Mouse (Mus musculus): ENCODE measurements around the gene Rcan2.

The Rcan2 gene

DNA sequence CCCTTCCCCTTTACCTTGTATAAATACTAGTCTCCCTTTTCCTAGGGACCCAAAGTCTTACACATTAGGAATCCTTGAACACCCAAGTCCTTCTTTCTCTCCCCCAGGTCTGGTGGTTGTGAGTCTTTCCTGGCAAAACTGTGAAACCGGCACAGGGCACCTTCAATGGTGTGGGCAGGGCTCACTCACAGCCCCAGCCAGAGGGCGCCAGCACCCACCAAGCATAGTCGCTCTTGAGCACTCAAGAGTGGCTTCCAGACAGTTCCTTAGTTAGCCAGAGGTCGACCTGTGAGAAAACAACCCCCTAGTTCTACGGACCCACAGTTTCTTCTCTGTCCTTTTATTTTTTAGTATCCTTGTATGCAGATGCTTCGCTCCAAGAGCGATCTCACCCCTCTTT, at the start of gene Rcan2:
Gene Rcan2 (plus strand): TSS at position 275 of the 400 bp plus-strand sequence.
- DNase-seq (ENCODE audit: low read depth, low spot score) = peak; percentile 50

DNA sequence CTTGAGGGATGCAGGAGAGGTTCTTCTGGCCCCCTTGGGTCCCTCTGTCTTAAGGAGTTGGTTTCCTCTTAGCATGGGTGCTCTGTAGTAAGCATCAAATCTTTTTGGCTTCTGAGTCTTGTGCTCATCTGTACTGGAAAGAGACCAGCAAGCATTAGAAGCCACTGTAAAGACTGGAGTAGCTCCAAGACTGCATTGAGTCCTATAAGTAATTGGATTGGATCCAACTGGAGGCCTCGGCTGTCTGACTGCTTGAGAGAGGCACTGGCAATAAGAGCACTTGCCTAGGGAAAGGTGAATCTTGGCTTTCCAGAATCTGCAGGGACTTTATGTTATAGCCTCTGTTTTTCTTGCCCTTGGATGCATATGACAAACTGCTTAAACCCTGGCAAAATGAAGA, 48.3 kb upstream of the Rcan2 start:
- DNase-seq (ENCODE audit: low read depth, low spot score) = no peak

- DNase-seq (ENCODE audit: low read depth, low spot score) = no peak
Observed at GRCm38 (mm10) chr17:43754687-43755086, 46.5 kb upstream of the Rcan2 start.

GRCm38 (mm10) chr17:43758607-43759259, 42.4 kb upstream of the Rcan2 start:
- no peak for DNase-seq (ENCODE audit: low read depth, low spot score)

DNA sequence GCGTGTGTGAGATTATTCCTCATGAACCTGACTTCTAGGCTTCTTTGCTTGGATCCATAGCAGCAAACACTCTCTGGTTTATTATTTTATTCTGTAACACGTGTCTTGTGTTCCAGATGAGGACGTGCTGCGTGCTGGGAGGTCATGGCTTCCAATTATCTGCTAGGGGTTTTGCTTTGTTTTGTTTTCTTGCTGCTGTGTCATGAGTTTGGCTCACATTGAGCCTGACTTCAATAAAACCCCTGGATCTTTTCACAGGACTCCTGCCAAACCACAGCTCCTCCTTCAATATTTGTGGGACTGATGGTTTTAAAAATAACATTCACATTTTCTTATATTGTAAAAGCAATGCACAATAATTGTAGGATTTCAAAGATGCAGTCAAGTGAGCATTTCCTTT, 16.6 kb upstream of the Rcan2 start:
- no peak for DNase-seq (ENCODE audit: low read depth, low spot score)

DNA sequence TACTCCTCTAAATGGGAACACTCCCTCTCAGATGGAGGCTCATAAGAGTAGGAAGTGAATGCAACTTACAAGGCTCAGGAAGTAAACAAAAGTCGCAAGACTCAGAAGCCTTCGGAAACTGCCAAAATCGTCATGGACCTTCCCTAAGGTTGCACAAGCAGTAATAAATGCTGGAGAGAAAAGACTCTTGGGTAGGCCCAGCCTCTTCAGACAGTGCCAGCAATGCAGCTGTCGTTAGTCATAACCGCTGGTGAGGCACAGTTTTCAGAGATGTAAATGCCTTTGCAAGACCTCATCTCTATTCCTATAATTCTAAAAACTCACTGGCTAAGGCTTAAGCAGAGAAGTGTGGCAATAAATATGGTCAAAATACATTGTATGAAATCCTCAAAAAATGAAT, 12.9 kb upstream of the Rcan2 start:
- no peak for DNase-seq (ENCODE audit: low read depth, low spot score)

- DNase-seq (ENCODE audit: low read depth, low spot score) = no peak
Observed at GRCm38 (mm10) chr17:43789376-43789775, 11.8 kb upstream of the Rcan2 start.

GRCm38 (mm10) chr17:43791751-43792150, 9.4 kb upstream of the Rcan2 start:
- DNase-seq (ENCODE audit: low read depth, low spot score) = peak; percentile 62

- DNase-seq (ENCODE audit: low read depth, low spot score) = no peak
Observed at GRCm38 (mm10) chr17:43794731-43795280, 6.3 kb upstream of the Rcan2 start.

DNA sequence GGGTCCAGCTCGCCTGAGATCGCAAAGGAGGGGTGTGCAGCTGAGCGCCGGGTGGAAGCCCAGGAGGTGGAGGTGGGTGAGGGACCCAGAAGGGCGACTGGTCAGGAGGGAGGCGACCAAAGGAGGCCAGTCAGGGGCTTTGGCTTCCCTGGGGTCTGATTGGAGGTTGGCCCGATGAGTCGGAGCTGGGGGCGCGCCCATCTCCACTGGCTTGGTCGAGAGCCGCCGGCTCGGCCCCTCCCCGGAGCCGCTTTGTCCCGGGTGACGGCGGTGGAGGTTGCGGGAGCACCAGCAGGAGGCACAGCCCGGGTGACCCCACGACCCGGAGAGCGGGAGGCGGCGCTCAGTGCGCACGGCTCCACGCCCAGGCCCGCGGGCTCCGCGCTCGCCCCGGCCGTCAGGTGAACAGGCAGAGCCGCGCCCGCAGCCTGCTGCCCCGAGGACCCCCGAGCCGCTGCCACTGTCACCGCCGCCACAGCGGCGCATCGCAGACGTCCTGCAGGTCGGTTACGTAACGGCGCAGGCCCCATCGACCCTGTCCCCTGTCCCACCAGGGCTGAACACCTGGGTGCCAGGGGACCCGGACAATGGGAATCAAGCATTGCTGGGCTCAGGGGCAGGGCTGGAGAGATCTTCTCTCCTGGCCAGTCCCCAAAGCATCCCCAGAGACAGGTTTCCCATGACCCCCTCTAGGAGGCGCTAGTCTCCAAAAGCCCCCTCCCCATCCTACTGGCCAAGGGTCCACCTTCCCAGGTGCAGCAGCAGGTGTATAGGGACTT, 633 bp downstream of the Rcan2 start:
- no peak for DNase-seq (ENCODE audit: low read depth, low spot score)

DNA sequence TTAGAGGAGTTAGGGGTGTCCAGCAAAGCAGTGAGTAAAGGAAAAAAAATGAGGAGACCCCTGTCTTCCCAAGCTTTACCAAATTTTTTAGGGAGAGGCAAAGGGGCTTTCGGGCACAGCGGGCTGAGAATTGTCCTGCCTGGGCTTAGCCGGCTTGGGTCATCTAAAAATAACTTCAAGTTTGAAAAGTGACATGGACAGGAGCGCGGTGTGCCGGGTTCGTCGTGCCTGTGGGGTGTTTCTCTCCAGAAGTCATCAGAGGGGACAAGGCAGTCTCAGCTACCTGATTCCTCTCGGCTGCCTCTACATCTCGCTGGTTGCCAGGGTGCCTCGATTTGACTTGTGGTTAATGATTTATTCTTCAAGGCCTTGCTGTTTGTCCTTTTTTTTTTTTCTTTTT, 1.3 kb downstream of the Rcan2 start:
- DNase-seq (ENCODE audit: low read depth, low spot score) = no peak

- DNase-seq (ENCODE audit: low read depth, low spot score) = no peak
Observed at GRCm38 (mm10) chr17:43803111-43803510, 2.0 kb downstream of the Rcan2 start.

- DNase-seq (ENCODE audit: low read depth, low spot score) = no peak
Observed at GRCm38 (mm10) chr17:43803764-43804163, 2.6 kb downstream of the Rcan2 start.

- DNase-seq (ENCODE audit: low read depth, low spot score) = no peak
Observed at GRCm38 (mm10) chr17:43806841-43807240, 5.7 kb downstream of the Rcan2 start.

DNA sequence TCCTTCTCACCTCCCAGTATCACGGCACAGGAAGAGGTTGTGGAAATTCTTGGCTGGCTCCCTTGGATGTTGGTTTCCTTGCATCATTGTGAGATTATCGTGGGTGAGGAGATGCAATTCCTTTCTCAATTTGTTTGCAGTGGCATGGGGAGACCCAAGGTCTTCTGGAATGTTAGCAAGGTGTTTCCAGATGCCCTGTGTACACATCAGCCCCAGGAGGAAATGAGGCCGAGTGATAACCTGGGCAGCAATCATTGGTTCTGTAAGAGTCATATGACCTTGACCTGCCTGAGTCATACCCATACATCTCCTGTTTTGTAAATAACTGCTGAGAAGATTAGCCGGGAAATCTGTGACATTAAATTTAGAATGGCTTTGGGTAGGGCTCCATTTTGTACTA, 10.3 kb downstream of the Rcan2 start:
- no peak for DNase-seq (ENCODE audit: low read depth, low spot score)

- DNase-seq (ENCODE audit: low read depth, low spot score) = no peak
Observed at GRCm38 (mm10) chr17:43815376-43815775, 14.2 kb downstream of the Rcan2 start.

DNA sequence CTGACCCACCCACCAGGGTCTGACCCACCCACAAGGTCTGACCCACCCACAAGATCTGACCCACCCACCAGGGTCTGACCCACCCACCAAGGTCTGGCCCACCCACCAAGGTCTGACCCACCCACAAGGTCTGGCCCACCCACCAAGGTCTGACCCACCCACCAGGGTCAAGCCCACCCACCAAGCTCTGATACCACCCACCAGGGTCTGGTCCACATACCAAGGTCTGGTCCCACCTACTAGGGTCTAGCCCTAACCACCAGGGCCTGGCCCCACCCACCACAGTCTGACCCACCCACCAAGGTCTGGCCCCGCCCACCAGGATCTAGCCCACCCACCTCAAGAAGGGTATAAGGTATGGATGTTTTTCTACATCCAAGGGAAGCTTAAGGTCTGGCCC, 15.3 kb downstream of the Rcan2 start:
- no peak for DNase-seq (ENCODE audit: low read depth, low spot score)

DNA sequence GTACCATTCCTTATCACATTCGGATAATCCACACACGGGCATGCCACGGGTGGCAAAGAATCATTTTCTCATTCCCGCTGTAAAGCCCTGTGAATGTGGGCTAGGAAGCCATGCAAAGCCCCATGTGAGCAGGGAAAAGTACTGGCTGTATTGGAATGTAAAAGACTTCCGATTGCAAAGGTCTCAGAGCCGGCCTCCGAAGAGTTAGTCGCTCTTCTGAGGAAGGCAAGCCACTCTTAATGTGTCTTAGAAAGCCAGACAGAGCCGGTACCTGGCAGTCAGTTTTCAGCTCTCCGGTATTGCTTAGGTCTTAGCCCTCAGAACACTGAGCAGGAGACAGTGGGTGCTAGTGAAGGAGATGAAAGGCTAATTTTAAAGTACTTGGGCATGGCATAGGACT, 16.0 kb downstream of the Rcan2 start:
- no peak for DNase-seq (ENCODE audit: low read depth, low spot score)

GRCm38 (mm10) chr17:43818390-43818789, 17.2 kb downstream of the Rcan2 start:
- no peak for DNase-seq (ENCODE audit: low read depth, low spot score)

GRCm38 (mm10) chr17:43820904-43821303, 19.8 kb downstream of the Rcan2 start:
- DNase-seq (ENCODE audit: low read depth, low spot score) = no peak

DNA sequence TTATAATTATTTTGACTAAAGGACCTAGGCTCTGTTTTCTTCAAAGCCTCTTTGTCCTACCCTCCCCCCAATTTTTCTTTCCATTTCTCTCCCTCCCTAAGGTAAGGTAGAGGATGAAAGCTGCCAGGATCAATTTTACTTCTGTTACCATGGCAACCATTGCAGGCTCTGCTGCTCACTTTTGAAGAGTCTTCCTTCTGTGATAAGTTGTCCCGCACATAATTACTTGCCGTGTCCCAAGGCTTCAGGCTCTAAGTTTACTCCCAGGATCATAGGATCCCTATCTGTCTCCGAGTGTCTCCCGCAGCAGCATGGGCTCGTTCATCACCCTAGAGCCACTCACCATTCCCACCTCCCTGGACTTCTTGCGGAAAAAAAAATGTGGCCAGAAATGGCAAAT, 21.1 kb downstream of the Rcan2 start:
- no peak for DNase-seq (ENCODE audit: low read depth, low spot score)

GRCm38 (mm10) chr17:43822630-43823029, 21.5 kb downstream of the Rcan2 start:
- DNase-seq (ENCODE audit: low read depth, low spot score) = no peak

DNA sequence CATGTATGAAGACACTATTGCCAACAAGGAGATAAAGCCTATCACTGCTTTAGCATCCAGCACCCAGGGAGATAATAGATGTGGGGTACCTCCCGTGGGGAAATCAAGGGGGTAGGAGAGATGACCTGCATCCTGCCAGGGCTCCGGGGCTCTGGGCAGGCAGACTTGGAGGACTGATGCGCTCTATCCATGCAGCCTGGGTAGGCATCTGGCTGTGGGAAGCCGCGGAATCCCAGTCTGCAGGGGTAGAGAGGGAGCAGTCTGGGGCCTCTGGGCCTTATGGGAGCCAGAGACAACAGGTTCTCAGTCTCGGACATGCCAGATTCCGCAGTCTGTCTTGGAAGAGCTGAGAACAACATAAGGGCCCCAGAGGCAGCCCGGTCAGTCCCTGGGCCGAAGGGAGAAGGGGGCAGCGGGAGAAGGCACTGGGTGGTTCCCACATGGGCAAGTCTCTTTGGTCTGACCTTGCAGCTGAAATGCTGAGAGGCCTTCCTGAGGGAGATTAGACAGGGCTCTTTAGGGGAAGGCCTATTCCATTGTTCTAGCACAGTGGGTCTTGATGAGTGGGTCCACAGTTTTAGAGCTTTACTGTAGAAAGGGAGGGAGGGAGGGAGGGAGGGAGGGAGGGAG, 23.7 kb downstream of the Rcan2 start:
- no peak for DNase-seq (ENCODE audit: low read depth, low spot score)

Measured in telencephalon, adult 2 months (tissue).